Mouse (Mus musculus) heart, adult 2 months (tissue): ENCODE measurements at regions not wholly inside any gene's neighbourhood (a gene's known extent, or its start where the extent isn't known, plus 50 kb on each side); places are given as distances from the start of the nearest gene placed in this dataset.

Source experiments
- DNase-seq, 2 experiments: peaks; one replicate each; pipeline ENCODE4 v3.0.0; 2021
- H3K27ac ChIP-seq: fragments of 200-600 bp; 2 replicates; pipeline ENCODE4 v1.8.1; 2022
- H3K27me3 ChIP-seq: fragments of 200-500 bp; 2 replicates; pipeline ENCODE4 v1.6.1; 2012; ENCODE audit warnings: mild to moderate bottlenecking, low read length, inconsistent platforms, mixed read lengths; ENCODE audit not compliant: control insufficient read depth, insufficient read depth
- H3K36me3 ChIP-seq: fragments of 200-500 bp; 2 replicates; pipeline ENCODE4 v1.6.1; 2012; ENCODE audit warnings: low read length, inconsistent platforms; ENCODE audit not compliant: control insufficient read depth, insufficient read depth
- H3K4me1 ChIP-seq: fragments of 200-500 bp; 2 replicates; pipeline ENCODE4 v1.6.1; 2011; ENCODE audit warnings: low read length; ENCODE audit not compliant: control insufficient read depth, insufficient read depth
- H3K4me3 ChIP-seq: fragments of 200-600 bp; 2 replicates; pipeline ENCODE4 v1.8.1; 2022
- H3K79me2 ChIP-seq: fragments of 200-500 bp; replicated peaks from 2 replicates; pipeline ENCODE4 v1.6.1; 2012; ENCODE audit warnings: mild to moderate bottlenecking, inconsistent platforms, low read length, moderate library complexity, mixed read lengths; ENCODE audit not compliant: control insufficient read depth, insufficient read depth
- H3K9ac ChIP-seq: fragments of 200-500 bp; 2 replicates; pipeline ENCODE4 v1.6.1; 2012; ENCODE audit warnings: low read depth, mild to moderate bottlenecking, control low read depth, inconsistent platforms, low read length, mixed read lengths
- CTCF ChIP-seq: fragments of 200-600 bp; IDR thresholded peaks from 2 replicates; pipeline ENCODE4 v1.8.1; 2022; ENCODE audit warnings: antibody characterized with exemption, mild to moderate bottlenecking, moderate library complexity
- EP300 ChIP-seq: fragments of 200-500 bp; IDR thresholded peaks from 2 replicates; pipeline ENCODE4 v1.6.1; 2011; ENCODE audit warnings: low read depth, low read length, control low read depth; ENCODE audit not compliant: insufficient read depth
- POLR2A ChIP-seq: fragments of 200-500 bp; IDR thresholded peaks from 2 replicates; pipeline ENCODE4 v1.6.1; 2011; ENCODE audit warnings: mild to moderate bottlenecking, low read depth, low read length, control low read depth; ENCODE audit not compliant: insufficient read depth
- WGBS: fragments of 180-500 bp; shearing (Covaris S2); methylation state at CpG from one replicate; pipeline ENCODE4 v1.1.7; 2018; 5-methylcytosine and 5-hydroxymethylcytosine counted together
- intact Hi-C: fragments of 180-260 bp; cut with DNase I; formaldehyde crosslinking; loops from one replicate; pipeline ENCODE4 v1.15.1; 2025

- no peaks in the 10 kb centered on the region for H3K36me3 ChIP-seq
- intact Hi-C loops, result no loop called here
- H3K79me2 ChIP-seq, result no peaks in the 10 kb centered on the region
- no peaks in the 10 kb centered on the region for H3K4me1 ChIP-seq
- H3K27me3 ChIP-seq, result no peaks in the 10 kb centered on the region
- 85% methylated on average over 14 of the region's 14 CpGs for WGBS
- no peak overlapping the region for H3K9ac ChIP-seq
- DNase-seq, result no peak
- TF ChIP-seq CTCF (no peak), POLR2A (no peak), EP300 (no peak)
- H3K27ac ChIP-seq, result no peak overlapping the region
- no peak overlapping the region for H3K4me3 ChIP-seq
Measured at GRCm38 (mm10) chr16:76423964-76424363, 50.3 kb upstream of the Nrip1 start.
